Mouse (Mus musculus) hindbrain, embryonic 11.5 days (tissue): ENCODE data around the gene Prkca. TPM values are rescaled to one million over a fixed set of nuclear protein-coding genes. Genes with fewer than 3 reads are reported as not detected.

Experiments used
- ATAC-seq: fragments of 200-750 bp; cut with Nextera tagmentation; 2 replicates; pipeline ENCODE4 v1.8.0; 2017; ENCODE audit warnings: mild to moderate bottlenecking, moderate TSS enrichment, moderate library complexity; ENCODE audit not compliant: low FRiP score
- DNase-seq: peaks from one replicate; pipeline ENCODE4 v3.0.0-alpha.2; 2015; ENCODE audit warnings: low spot score
- H3K27ac ChIP-seq: fragments of 300-500 bp; sonication (generic); 2 replicates; pipeline ENCODE4 v1.5.1; 2014; ENCODE audit warnings: mild to moderate bottlenecking, low read depth, low read length
- H3K27me3 ChIP-seq: fragments of 300-500 bp; sonication (generic); 2 replicates; pipeline ENCODE4 v1.6.1; 2014; ENCODE audit warnings: mild to moderate bottlenecking, low read length, moderate library complexity, mixed read lengths; ENCODE audit not compliant: control insufficient read depth, insufficient read depth
- H3K36me3 ChIP-seq: fragments of 300-500 bp; sonication (generic); 2 replicates; pipeline ENCODE4 v1.6.1; 2014; ENCODE audit warnings: mild to moderate bottlenecking, low read length, moderate library complexity, mixed read lengths; ENCODE audit not compliant: control insufficient read depth, insufficient read depth
- H3K4me1 ChIP-seq: fragments of 300-500 bp; sonication (generic); replicated peaks from 2 replicates; pipeline ENCODE4 v1.6.1; 2014; ENCODE audit warnings: low read length, mixed read lengths; ENCODE audit not compliant: control insufficient read depth, insufficient read depth
- H3K4me2 ChIP-seq: fragments of 300-500 bp; sonication (generic); replicated peaks from 2 replicates; pipeline ENCODE4 v1.6.1; 2014; ENCODE audit warnings: mild to moderate bottlenecking, low read depth, low read length
- H3K4me3 ChIP-seq: fragments of 300-500 bp; sonication (generic); 2 replicates; pipeline ENCODE4 v1.5.1; 2014; ENCODE audit warnings: low read depth, low read length
- H3K9ac ChIP-seq: fragments of 300-500 bp; sonication (generic); 2 replicates; pipeline ENCODE4 v1.6.1; 2014; ENCODE audit warnings: low read depth, low read length
- H3K9me3 ChIP-seq: fragments of 300-500 bp; sonication (generic); 2 replicates; pipeline ENCODE4 v1.6.1; 2016; ENCODE audit warnings: low read length; ENCODE audit not compliant: control insufficient read depth
- WGBS: fragments of 180-500 bp; shearing (Covaris S2); extraction: QIAGEN DNeasy Blood & Tissue Kit; methylation state at CpG from one replicate; pipeline ENCODE4 v1.1.7; 2014; 5-methylcytosine and 5-hydroxymethylcytosine counted together
- polyA plus RNA-seq: library from polyadenylated mRNA; unstranded; fragments of >200 nt; fragmentation: Nextera tagmentation; extraction: Ambion mirVana; gene quantifications from 2 replicates; pipeline ENCODE4 v1.2.1, GENCODE M21; 2014

The Prkca gene
- polyA plus RNA-seq, 1 experiment from 2014 or later = 4.1 TPM

DNA sequence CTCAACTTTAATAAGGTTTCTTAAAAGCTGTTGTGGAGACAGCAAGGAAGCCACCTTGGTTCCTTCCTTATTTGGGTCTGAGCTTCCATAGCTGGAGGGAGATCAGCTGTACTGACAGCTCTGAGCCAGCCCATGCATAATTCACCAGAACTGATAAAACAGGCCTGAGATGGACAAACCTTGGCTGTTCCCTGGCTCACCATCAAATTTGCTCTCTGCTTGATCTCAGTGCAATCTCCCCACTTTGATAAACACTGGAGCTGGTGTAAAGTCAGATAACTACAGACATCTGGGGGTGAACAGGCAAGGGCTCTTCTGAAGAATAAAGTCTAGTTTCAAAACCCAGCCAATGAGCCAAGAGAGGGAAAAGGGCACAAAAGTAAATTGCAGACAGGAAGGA is 261.1 kb downstream of the Prkca start:
- no peak overlapping the region for H3K27ac ChIP-seq
- no peak overlapping the region for H3K9ac ChIP-seq
- no peak overlapping the region for H3K4me2 ChIP-seq
- no peaks in the 10 kb centered on the region for H3K9me3 ChIP-seq
- ATAC-seq = no peak
- H3K4me1 ChIP-seq = no peaks in the 10 kb centered on the region
- no peaks in the 10 kb centered on the region for H3K27me3 ChIP-seq
- H3K36me3 ChIP-seq = no peaks in the 10 kb centered on the region
- no peak for DNase-seq
- H3K4me3 ChIP-seq = no peak overlapping the region

DNA sequence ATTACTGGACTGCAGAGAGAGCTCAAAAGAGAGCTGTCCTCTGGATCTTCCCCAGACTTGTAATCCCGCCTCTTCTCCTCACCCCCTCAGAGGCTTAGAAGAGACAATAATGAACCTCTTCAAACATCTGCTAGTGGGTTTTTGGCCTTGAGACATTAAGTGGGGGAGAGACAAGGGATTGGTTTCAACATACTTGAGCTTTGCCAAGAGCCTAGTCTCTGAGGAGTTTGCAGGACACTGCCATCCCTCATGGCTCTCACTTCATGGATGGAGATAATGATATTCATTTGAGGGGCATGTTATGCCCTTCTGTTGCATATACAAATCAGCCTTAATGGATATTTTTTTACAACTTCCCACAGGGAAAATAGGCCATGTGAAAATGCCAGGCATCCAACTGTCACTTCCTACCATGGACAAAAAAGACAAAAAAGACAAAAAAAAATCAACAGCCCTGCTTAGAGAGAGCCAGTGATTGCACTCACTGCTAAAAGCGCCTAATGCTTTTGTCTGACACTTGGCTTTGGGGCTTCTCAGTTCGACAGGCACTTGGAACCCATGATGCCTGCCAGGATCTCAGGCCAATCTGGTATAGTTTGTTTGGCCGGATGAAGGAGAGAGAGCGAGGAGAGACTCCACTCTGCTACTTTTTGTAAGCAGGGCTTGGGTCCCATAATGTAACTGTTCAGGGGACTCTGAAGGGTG is 263.6 kb downstream of the Prkca start:
- 88% methylated on average over 5 of the region's 5 CpGs for WGBS
- H3K9ac ChIP-seq = no peak overlapping the region
- no peaks in the 10 kb centered on the region for H3K27me3 ChIP-seq
- no peak overlapping the region for H3K4me3 ChIP-seq
- H3K36me3 ChIP-seq = no peaks in the 10 kb centered on the region
- no peaks in the 10 kb centered on the region for H3K4me1 ChIP-seq
- H3K4me2 ChIP-seq = no peak overlapping the region
- ATAC-seq (no peak), DNase-seq (no peak)
- no peaks in the 10 kb centered on the region for H3K9me3 ChIP-seq
- no peak overlapping the region for H3K27ac ChIP-seq

DNA sequence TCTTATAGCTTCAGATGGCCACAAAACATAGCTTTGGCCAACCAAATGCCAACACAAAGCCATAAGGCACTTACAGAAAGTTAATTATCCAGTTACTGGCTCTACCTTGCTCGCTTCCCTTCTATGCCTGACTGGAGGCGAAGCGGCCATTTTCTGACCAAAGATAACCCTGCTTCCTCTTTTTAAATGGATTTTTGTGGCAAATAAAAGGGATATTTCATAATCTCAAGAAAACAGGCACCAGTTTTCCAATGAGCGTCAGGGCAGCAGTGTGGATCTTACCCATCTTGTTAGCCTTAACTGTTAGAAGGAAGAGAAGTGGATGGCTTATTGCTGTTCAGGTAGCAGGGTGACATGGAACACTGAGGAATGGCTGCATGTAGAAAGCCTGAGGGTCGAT is 264.3 kb downstream of the Prkca start:
- no peak overlapping the region for H3K9ac ChIP-seq
- no peaks in the 10 kb centered on the region for H3K27me3 ChIP-seq
- H3K36me3 ChIP-seq = no peaks in the 10 kb centered on the region
- 95% methylated on average over 5 of the region's 5 CpGs for WGBS
- no peaks in the 10 kb centered on the region for H3K9me3 ChIP-seq
- no peak overlapping the region for H3K4me2 ChIP-seq
- H3K4me1 ChIP-seq = no peaks in the 10 kb centered on the region
- DNase-seq (no peak), ATAC-seq (no peak)
- H3K4me3 ChIP-seq = no peak overlapping the region
- H3K27ac ChIP-seq = no peak overlapping the region

DNA sequence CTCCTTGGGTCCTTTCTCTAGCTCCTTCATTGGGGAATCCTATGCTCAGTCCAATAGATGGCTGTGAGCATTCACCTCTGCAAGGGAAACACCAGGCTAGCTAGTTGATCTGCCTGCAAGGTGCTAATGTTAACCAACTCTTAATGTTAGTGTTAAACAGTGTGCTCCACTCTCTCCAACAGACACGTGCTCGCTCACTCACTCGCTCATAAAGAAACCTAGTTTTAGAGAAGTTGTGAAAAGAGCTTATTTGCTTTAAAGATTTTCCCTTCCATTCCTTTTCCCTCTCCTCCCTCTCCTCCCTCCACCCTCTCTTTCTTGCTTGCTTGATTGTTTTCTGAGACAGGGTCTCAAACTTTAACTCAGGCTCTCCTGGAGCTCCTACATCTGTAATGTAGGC is 266.2 kb downstream of the Prkca start:
- Histone ChIP-seq H3K27ac (no peak overlapping the region), H3K9ac (no peak overlapping the region), H3K4me3 (no peak overlapping the region), H3K4me1 (no peaks in the 10 kb centered on the region), H3K9me3 (no peaks in the 10 kb centered on the region), H3K27me3 (no peaks in the 10 kb centered on the region), H3K4me2 (no peak overlapping the region), H3K36me3 (no peaks in the 10 kb centered on the region)
- WGBS = 93% methylated on average over 3 of the region's 3 CpGs
- DNase-seq (no peak), ATAC-seq (no peak)

DNA sequence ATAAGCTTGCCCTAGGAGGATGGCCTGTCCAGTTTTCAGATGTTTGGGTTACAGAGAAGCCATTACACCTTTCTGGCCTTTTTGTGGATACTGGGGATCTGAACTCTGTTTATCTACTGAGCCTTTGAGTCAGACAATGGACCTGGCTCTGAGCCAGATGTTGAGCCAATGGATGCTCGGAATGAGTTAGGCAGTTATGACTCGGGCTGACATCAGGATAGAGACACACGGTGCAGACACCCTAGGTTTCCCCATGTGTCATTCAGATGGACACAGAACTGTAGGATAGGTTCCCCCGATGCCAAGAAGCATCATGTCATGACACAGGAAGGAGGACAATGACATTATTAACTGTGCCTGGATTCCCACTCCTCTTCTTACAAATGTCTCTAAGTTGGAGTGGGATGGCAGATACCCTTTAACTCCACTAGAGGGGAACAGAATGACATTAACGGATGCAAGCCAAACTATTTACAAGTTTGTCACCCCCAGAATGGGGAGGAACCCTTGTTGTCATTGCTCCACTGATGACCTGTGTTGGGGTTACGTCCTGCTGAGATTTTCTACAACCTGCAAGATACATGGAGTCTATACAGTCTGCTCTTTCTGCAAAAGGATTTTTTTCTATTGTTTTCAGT is 271.0 kb downstream of the Prkca start:
- Histone ChIP-seq H3K4me3 (no peak overlapping the region), H3K9me3 (no peaks in the 10 kb centered on the region), H3K4me1 (no peaks in the 10 kb centered on the region), H3K36me3 (no peaks in the 10 kb centered on the region), H3K9ac (no peak overlapping the region), H3K27ac (no peak overlapping the region), H3K27me3 (no peaks in the 10 kb centered on the region), H3K4me2 (no peak overlapping the region)
- DNase-seq = no peak
- 82% methylated on average over 6 of the region's 6 CpGs for WGBS
- ATAC-seq = no peak

DNA sequence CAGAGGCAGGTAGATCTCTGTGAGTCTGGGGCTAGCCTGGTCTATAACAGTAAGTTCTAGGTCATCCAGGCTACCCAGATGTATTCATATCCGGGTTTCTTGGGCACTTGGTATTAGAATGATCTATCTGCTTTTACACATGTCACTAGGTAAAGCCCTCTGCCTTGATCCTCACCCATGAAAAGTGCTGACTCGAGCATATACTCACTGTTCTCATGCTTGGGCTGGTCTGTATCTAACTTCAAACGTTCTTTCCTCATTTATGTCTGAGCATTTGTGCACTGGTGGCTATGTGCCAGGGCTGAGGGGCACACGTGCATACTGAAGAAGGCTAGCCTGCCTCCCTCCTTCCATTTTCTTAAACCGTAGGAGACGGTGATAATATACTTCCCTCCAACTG is 272.5 kb downstream of the Prkca start:
- Histone ChIP-seq H3K4me3 (no peak overlapping the region), H3K27ac (no peak overlapping the region), H3K4me1 (no peaks in the 10 kb centered on the region), H3K36me3 (no peaks in the 10 kb centered on the region), H3K4me2 (no peak overlapping the region), H3K27me3 (no peaks in the 10 kb centered on the region), H3K9ac (no peak overlapping the region), H3K9me3 (no peaks in the 10 kb centered on the region)
- DNase-seq (no peak), ATAC-seq (no peak)
- WGBS = 82% methylated on average over 6 of the region's 6 CpGs

DNA sequence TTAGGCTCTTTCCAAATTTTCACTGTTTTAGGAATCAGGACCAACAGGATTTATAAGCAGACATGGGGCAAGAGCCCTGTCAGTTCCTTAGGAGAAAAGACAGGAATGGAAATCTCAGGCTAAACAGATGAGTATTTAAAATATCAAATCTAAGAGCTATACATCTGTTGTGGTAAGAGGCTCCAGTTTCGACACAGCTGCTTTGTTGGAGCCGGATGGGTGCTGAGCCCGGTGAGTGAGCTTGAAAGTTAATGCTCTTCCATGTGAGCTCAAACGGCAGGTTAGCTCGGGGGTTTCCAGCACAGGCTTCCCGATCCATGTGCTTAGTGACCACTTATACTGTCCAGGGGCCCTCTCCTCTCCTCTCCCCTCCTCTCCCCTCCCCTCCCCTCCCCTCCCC is 273.7 kb downstream of the Prkca start:
- ATAC-seq (no peak), DNase-seq (no peak)
- no peaks in the 10 kb centered on the region for H3K27me3 ChIP-seq
- no peak overlapping the region for H3K27ac ChIP-seq
- H3K4me1 ChIP-seq = no peaks in the 10 kb centered on the region
- H3K4me3 ChIP-seq = no peak overlapping the region
- no peaks in the 10 kb centered on the region for H3K9me3 ChIP-seq
- no peaks in the 10 kb centered on the region for H3K36me3 ChIP-seq
- H3K4me2 ChIP-seq = no peak overlapping the region
- 81% methylated on average over 6 of the region's 6 CpGs for WGBS
- H3K9ac ChIP-seq = no peak overlapping the region

DNA sequence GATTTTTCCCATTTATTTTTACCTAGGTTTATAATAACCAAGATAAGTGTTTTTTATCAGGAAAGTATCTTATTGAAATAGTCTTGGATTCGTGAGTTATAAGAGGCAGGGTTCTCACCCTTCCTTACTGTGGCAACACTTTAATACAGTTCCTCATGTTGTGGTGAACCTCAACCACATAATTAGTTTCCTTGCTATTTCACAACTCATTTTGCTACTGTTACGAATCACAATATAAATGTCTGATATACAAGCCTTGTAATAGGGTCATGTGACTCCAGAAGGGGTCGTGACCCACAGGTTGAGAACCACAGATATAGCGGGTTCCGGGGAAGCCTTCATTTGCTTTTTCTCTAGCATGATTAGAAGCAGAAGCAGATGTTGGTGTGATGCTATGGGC is 275.3 kb downstream of the Prkca start:
- WGBS = 88% methylated on average over 5 of the region's 5 CpGs

DNA sequence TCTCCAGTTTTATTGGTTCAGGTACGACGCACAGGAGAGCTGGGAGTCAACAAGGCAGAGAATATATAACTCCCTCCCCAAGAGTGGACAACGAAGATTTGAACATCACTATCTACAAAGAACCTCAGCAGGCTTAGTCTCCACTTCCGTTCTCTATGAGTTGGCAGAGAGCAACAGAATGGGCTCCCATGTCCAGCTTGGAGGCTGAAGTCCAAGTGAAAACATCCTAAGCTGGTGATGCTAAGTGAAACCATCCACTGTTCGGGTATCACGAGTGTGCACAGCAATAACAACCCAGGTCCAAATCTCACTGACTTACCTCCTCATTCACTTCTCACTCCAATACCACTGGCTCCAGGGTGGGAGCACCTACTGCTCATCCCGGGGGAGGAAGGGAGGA is 276.6 kb downstream of the Prkca start:
- no peak overlapping the region for H3K27ac ChIP-seq
- H3K27me3 ChIP-seq = no peaks in the 10 kb centered on the region
- no peak for ATAC-seq
- H3K36me3 ChIP-seq = no peaks in the 10 kb centered on the region
- H3K9me3 ChIP-seq = no peaks in the 10 kb centered on the region
- no peak overlapping the region for H3K4me3 ChIP-seq
- H3K9ac ChIP-seq = no peak overlapping the region
- DNase-seq = no peak
- WGBS = 90% methylated on average over 7 of the region's 7 CpGs
- no peak overlapping the region for H3K4me2 ChIP-seq
- H3K4me1 ChIP-seq = no peaks in the 10 kb centered on the region

More for the DNA sequence above, 275.3 kb downstream of the Prkca start:
- Histone ChIP-seq H3K4me1 (no peaks in the 10 kb centered on the region), H3K9me3 (no peaks in the 10 kb centered on the region), H3K9ac (no peak overlapping the region), H3K4me3 (no peak overlapping the region), H3K27me3 (no peaks in the 10 kb centered on the region), H3K36me3 (no peaks in the 10 kb centered on the region), H3K4me2 (no peak overlapping the region), H3K27ac (no peak overlapping the region)
- no peak for DNase-seq
- no peak for ATAC-seq
